In the genomic region with DNA sequence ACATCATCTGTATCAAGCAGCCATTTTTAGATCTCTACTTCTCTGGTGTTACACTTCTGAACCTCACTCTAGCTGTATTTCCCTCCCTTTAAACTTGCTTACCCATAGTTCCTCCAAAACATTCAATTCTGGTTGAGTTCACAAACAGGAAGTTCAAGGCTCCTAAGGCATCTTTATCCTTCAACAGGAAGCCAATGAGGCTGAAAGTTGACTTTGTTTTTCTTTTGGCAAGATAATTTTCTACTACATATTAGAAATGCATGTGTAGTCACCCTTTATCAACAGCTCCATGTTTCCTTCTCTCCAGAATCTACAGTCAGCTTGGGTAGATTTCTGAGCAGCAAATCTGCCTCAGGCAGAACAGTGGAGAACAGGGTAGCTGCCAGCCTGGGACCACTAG, we compare ENCODE assay signal across 30 mouse cellular contexts. TPM values are rescaled to one million over a fixed set of nuclear protein-coding genes. Genes with fewer than 3 reads are reported as not detected.
DNase-seq lines count a peak whose midpoint lies in the region; ATAC-seq and TF ChIP-seq lines count a peak whose summit lies in the region.
"Had no signal": no experiment of that assay in that cellular context is flagged by ENCODE, and none has a peak within 500 bp of the region (broad histone marks: within the 10 kb centered on the region; RNA-seq: fewer than 3 reads in every experiment).

No protein-coding gene starts in this region.

- no peaks in the 10 kb centered on the region; the same call in none of the 2 replicates for H3K4me1 ChIP-seq in thymus, adult 2 months (replicated peaks; ENCODE audit: control insufficient read depth, insufficient read depth, low read length)
- H3K4me1 ChIP-seq: forebrain, embryonic 13.5 days; kidney, embryonic 15.5 days; lung, embryonic 15.5 days; neural tube, embryonic 13.5 days had no signal

- no peak for TF ChIP-seq POLR2A in thymus, adult 2 months (IDR thresholded peaks at IDR 0.05; ENCODE audit: control insufficient read depth, extremely low read depth, insufficient read depth, low read length, poor library complexity)

- no peaks in the 10 kb centered on the region for H3K27me3 ChIP-seq in thymus, adult 2 months (ENCODE audit: control insufficient read depth, insufficient read depth, low read length)
- H3K27me3 ChIP-seq: forebrain, embryonic 13.5 days; heart, embryonic 12.5 days; kidney, embryonic 15.5 days; liver, embryonic 13.5 days; lung, embryonic 15.5 days; midbrain, embryonic 12.5 days; neural tube, embryonic 13.5 days had no signal

- intact Hi-C loops in gastrocnemius, postnatal 14 days (cut with DNase I; ENCODE audit: low total_unique reads) = no loop called here

- no peaks in the 10 kb centered on the region for H3K36me3 ChIP-seq in thymus, adult 2 months (ENCODE audit: control insufficient read depth, insufficient read depth, low read length)
- H3K36me3 ChIP-seq: heart, embryonic 12.5 days; kidney, embryonic 15.5 days; liver, embryonic 13.5 days; lung, embryonic 15.5 days; midbrain, embryonic 12.5 days; neural tube, embryonic 13.5 days had no signal

- H3K27ac ChIP-seq in thymus, adult 2 months (ENCODE audit: control insufficient read depth, insufficient read depth, low read length) = 0 out of 2 replicates have a peak overlapping the region, but pooled peaks have one; percentile 25
- H3K27ac ChIP-seq in layer of hippocampus, adult 2 months = no peak overlapping the region
- H3K27ac ChIP-seq: forebrain, embryonic 13.5 days; hindbrain, embryonic 14.5 days; kidney, embryonic 15.5 days; liver, embryonic 13.5 days; lung, embryonic 15.5 days; midbrain, embryonic 12.5 days; neural tube, embryonic 13.5 days had no signal

- no peak overlapping the region for H3K4me3 ChIP-seq in thymus, adult 2 months (ENCODE audit: control insufficient read depth, insufficient read depth, low read length)
- H3K4me3 ChIP-seq in layer of hippocampus, adult 2 months = no peak overlapping the region
- H3K4me3 ChIP-seq: forebrain, embryonic 13.5 days; heart, embryonic 12.5 days; kidney, embryonic 15.5 days; liver, embryonic 13.5 days; lung, embryonic 15.5 days; midbrain, embryonic 12.5 days; myocyte; neural tube, embryonic 13.5 days had no signal

- DNase-seq in heart, adult 11 months = peak; percentile 4
- DNase-seq in heart, adult 8-10 months (ENCODE audit: low spot score) = no peak
- DNase-seq in thymus, adult 2 months = no peak
- no peak for DNase-seq in thymus, postnatal 25 days
- DNase-seq in layer of hippocampus, adult 2 months (ENCODE audit: low spot score in 2 of 2) = no peak
- DNase-seq in heart, adult 9 months (ENCODE audit: low spot score in 2 of 2) = no peak
- DNase-seq in gastrocnemius, postnatal 14 days = no peak
- DNase-seq: adrenal gland, adult 2 months; adrenal gland, postnatal 36 days; cerebellum, adult 18-20 months; cerebellum, postnatal 25 days; gastrocnemius, postnatal 10 days; heart, postnatal 4 days; kidney, adult 18-20 months; kidney, postnatal 25 days; layer of hippocampus, postnatal 36 days; liver, embryonic 13.5 days; thymus, postnatal 36 days had no signal

- ATAC-seq in megakaryocyte progenitor cell, adult 5-6 weeks (replicated peaks; ENCODE audit: poor library complexity) = peak; percentile 54
- ATAC-seq: forebrain, embryonic 13.5 days had no signal

- no peak for TF ChIP-seq CTCF in thymus, adult 2 months (IDR thresholded peaks at IDR 0.05; ENCODE audit: borderline replicate concordance, control insufficient read depth, extremely low read depth, insufficient read depth, low read length, poor library complexity)
- TF ChIP-seq CTCF in layer of hippocampus, adult 2 months (conservative IDR thresholded peaks at IDR 0.05) = no peak

RNA-seq across cellular contexts. Expression of a gene that starts 12.1 kb away (rescaled TPM):
- total RNA-seq in heart, adult 8-10 months (2022) = 1 to 10 TPM; 3.2 to 4.4 (median 3.7) TPM
- 5.5 and 7.4 TPM in 2 replicates for polyA plus RNA-seq in thymus, adult 2 months (2012; rRNA removed)
- 7.7 and 8.0 TPM in 2 replicates for total RNA-seq in megakaryocyte progenitor cell, adult 5-6 weeks (2015)
- 19.0 and 19.2 TPM in 2 replicates for total RNA-seq in megakaryocyte progenitor cell, adult 5-6 weeks (2017)
- total RNA-seq in layer of hippocampus, adult 2 months (2021) = 1 to 10 TPM; 4.4 to 5.6 TPM
- 1 to 10 TPM; 1.8 to 2.0 TPM for total RNA-seq in gastrocnemius, postnatal 14 days (2021)

RNA-seq across cellular contexts. Expression of a gene that starts 20.8 kb away (rescaled TPM):
- 1 to 10 TPM; 1.8 to 4.4 (median 3.9) TPM for total RNA-seq in heart, adult 8-10 months (2022)
- 6.1 and 7.8 TPM in 2 replicates for polyA plus RNA-seq in thymus, adult 2 months (2012; rRNA removed)
- total RNA-seq in megakaryocyte progenitor cell, adult 5-6 weeks (2015) = 0.88 and 1.1 TPM in 2 replicates
- total RNA-seq in megakaryocyte progenitor cell, adult 5-6 weeks (2017) = 1.2 and 1.8 TPM in 2 replicates
- total RNA-seq in layer of hippocampus, adult 2 months (2021) = 1 to 10 TPM; 1.9 to 4.0 TPM
- under 1 TPM; 0.68 to 0.78 TPM for total RNA-seq in gastrocnemius, postnatal 14 days (2021)

RNA-seq across cellular contexts. Expression of a gene that starts 35.3 kb away (rescaled TPM):
- 10 to 100 TPM; 22.6 to 27.5 (median 24.7) TPM for total RNA-seq in heart, adult 8-10 months (2022)
- polyA plus RNA-seq in thymus, adult 2 months (2012; rRNA removed) = 119 and 136 TPM in 2 replicates
- 60.4 TPM in 2 replicates for total RNA-seq in megakaryocyte progenitor cell, adult 5-6 weeks (2015)
- total RNA-seq in megakaryocyte progenitor cell, adult 5-6 weeks (2017) = 30.9 and 32.4 TPM in 2 replicates
- 10 to 100 TPM; 16.6 to 20.0 TPM for total RNA-seq in layer of hippocampus, adult 2 months (2021)
- total RNA-seq in gastrocnemius, postnatal 14 days (2021) = 10 to 100 TPM; 10.3 to 11.2 TPM

RNA-seq across cellular contexts. Expression of a gene that starts 39.2 kb away (rescaled TPM):
- total RNA-seq in heart, adult 8-10 months (2022) = 1 to 10 TPM; 1.4 to 3.8 (median 2.1) TPM
- 1.6 and 2.2 TPM in 2 replicates for polyA plus RNA-seq in thymus, adult 2 months (2012; rRNA removed)
- 0.12 and 0.17 TPM in 2 replicates for total RNA-seq in megakaryocyte progenitor cell, adult 5-6 weeks (2015)
- total RNA-seq in megakaryocyte progenitor cell, adult 5-6 weeks (2017) = 0.25 and 0.30 TPM in 2 replicates
- total RNA-seq in layer of hippocampus, adult 2 months (2021) = 1 to 10 TPM; 1.3 to 1.9 TPM
- under 1 TPM; 0.12 to 0.16 TPM for total RNA-seq in gastrocnemius, postnatal 14 days (2021)
- polyA plus RNA-seq: C2C12; embryonic facial prominence, embryonic 11.5 days had no signal

RNA-seq across cellular contexts. Expression of a gene that starts 45.2 kb away (rescaled TPM):
- 1 to 10 TPM; 1.4 to 1.8 (median 1.5) TPM for total RNA-seq in heart, adult 8-10 months (2022)
- 1.5 and 2.3 TPM in 2 replicates for polyA plus RNA-seq in thymus, adult 2 months (2012; rRNA removed)
- not detected in 2 replicates for total RNA-seq in megakaryocyte progenitor cell, adult 5-6 weeks (2015)
- total RNA-seq in megakaryocyte progenitor cell, adult 5-6 weeks (2017) = 0.27 TPM in 1 of 2 replicates, not detected in the other
- 1 to 10 TPM; 1.0 to 1.7 TPM for total RNA-seq in layer of hippocampus, adult 2 months (2021)
- under 1 TPM; 0.27 to 0.33 TPM for total RNA-seq in gastrocnemius, postnatal 14 days (2021)
- total RNA-seq: granulocyte monocyte progenitor cell, adult 5-6 weeks had no signal
- polyA plus RNA-seq: C2C12; embryonic facial prominence, embryonic 11.5 days; forebrain, embryonic 13.5 days had no signal
